Mouse (Mus musculus): ENCODE data around the gene Ephb4. TPM values are rescaled to one million over a fixed set of nuclear protein-coding genes. Genes with fewer than 3 reads are reported as not detected.

Ephb4 gene
- polyA plus RNA-seq (2015; fragmentation: Nextera tagmentation; extraction: Ambion mirVana), result 5.7 and 5.9 TPM in 2 replicates

- peak within 1 kb of the TSS; percentile 74 for H3K9ac ChIP-seq (replicated peaks)
- H3K27ac ChIP-seq (ENCODE audit: low read depth), result peak within 1 kb of the TSS; percentile 87
- DNase-seq (peak; percentile 84), ATAC-seq (peak; percentile 83)
- peaks cover 16% of the 10 kb centered on the region for H3K4me1 ChIP-seq (ENCODE audit: insufficient read depth)
- H3K4me3 ChIP-seq (ENCODE audit: low read depth, low read length), result peak within 1 kb of the TSS; percentile 59
- peaks cover 37% of the 10 kb centered on the region for H3K27me3 ChIP-seq (ENCODE audit: insufficient read depth, low read length)
- H3K36me3 ChIP-seq (replicated peaks; ENCODE audit: insufficient read depth, low read length), result no peaks in the 10 kb centered on the region
- H3K4me2 ChIP-seq (ENCODE audit: low read depth, low read length), result peak within 1 kb of the TSS; percentile 74
- H3K9me3 ChIP-seq (ENCODE audit: low read length), result no peaks in the 10 kb centered on the region
- TF ChIP-seq CTCF (IDR thresholded peaks at IDR 0.05; ENCODE audit: low read depth), result peak; percentile 25; the same call in 1 of the 2 replicates
- TF ChIP-seq EP300 (IDR thresholded peaks at IDR 0.05; ENCODE audit: low read depth), result peak; percentile 48; the same call in 1 of the 2 replicates
- 2% methylated on average over 28 of the region's 32 CpGs for WGBS (ENCODE audit: insufficient replicate concordance)
These were observed at the start of gene Ephb4 for GRCm38 (mm10) chr5:137349384-137350204. Ephb4 (plus strand) TSS chr5:137350109.

- Histone ChIP-seq H3K27ac (ENCODE audit: low read depth) (no peak overlapping the region), H3K27me3 (ENCODE audit: insufficient read depth, low read length) (no peaks in the 10 kb centered on the region), H3K36me3 (replicated peaks; ENCODE audit: insufficient read depth, low read length) (peaks cover 89% of the 10 kb centered on the region), H3K4me1 (ENCODE audit: insufficient read depth) (peaks cover 17% of the 10 kb centered on the region), H3K4me2 (ENCODE audit: low read depth, low read length) (no peak overlapping the region), H3K4me3 (ENCODE audit: low read depth, low read length) (no peak overlapping the region), H3K9ac (replicated peaks) (no peak overlapping the region), H3K9me3 (ENCODE audit: low read length) (no peaks in the 10 kb centered on the region)
- WGBS (ENCODE audit: insufficient replicate concordance), result 77% methylated on average over 16 of the region's 21 CpGs
- DNase-seq, result peak; percentile 51
- peak; percentile 29; the same call in 1 of the 2 replicates for ATAC-seq
- TF ChIP-seq CTCF (IDR thresholded peaks at IDR 0.05; ENCODE audit: low read depth) (no peak), EP300 (IDR thresholded peaks at IDR 0.05; ENCODE audit: low read depth) (no peak)
These were observed 48.7 kb upstream of the Ephb4 start for GRCm38 (mm10) chr5:137301253-137301652.

- Histone ChIP-seq H3K4me1 (ENCODE audit: insufficient read depth) (peaks cover 24% of the 10 kb centered on the region), H3K9ac (replicated peaks) (no peak overlapping the region), H3K27me3 (ENCODE audit: insufficient read depth, low read length) (no peaks in the 10 kb centered on the region), H3K36me3 (replicated peaks; ENCODE audit: insufficient read depth, low read length) (peaks cover 65% of the 10 kb centered on the region), H3K4me3 (ENCODE audit: low read depth, low read length) (no peak overlapping the region), H3K27ac (ENCODE audit: low read depth) (no peak overlapping the region), H3K9me3 (ENCODE audit: low read length) (no peaks in the 10 kb centered on the region), H3K4me2 (ENCODE audit: low read depth, low read length) (no peak overlapping the region)
- 46% methylated on average over 4 of the region's 4 CpGs for WGBS (ENCODE audit: insufficient replicate concordance)
- ATAC-seq (no peak), DNase-seq (no peak)
- no peak for TF ChIP-seq EP300 (IDR thresholded peaks at IDR 0.05; ENCODE audit: low read depth)
- no peak for TF ChIP-seq CTCF (IDR thresholded peaks at IDR 0.05; ENCODE audit: low read depth)
These were observed 46.3 kb upstream of the Ephb4 start for GRCm38 (mm10) chr5:137303609-137304008.

GRCm38 (mm10) chr5:137304165-137304564, 45.7 kb upstream of the Ephb4 start:
- Histone ChIP-seq H3K4me1 (ENCODE audit: insufficient read depth) (peaks cover 24% of the 10 kb centered on the region), H3K36me3 (replicated peaks; ENCODE audit: insufficient read depth, low read length) (peaks cover 63% of the 10 kb centered on the region), H3K4me3 (ENCODE audit: low read depth, low read length) (no peak overlapping the region), H3K9ac (replicated peaks) (no peak overlapping the region), H3K27ac (ENCODE audit: low read depth) (no peak overlapping the region), H3K4me2 (ENCODE audit: low read depth, low read length) (peak overlapping the region; percentile 74; the same call in 1 of the 2 replicates), H3K27me3 (ENCODE audit: insufficient read depth, low read length) (no peaks in the 10 kb centered on the region), H3K9me3 (ENCODE audit: low read length) (no peaks in the 10 kb centered on the region)
- DNase-seq (no peak), ATAC-seq (no peak)
- 69% methylated on average over 3 of the region's 3 CpGs for WGBS (ENCODE audit: insufficient replicate concordance)
- TF ChIP-seq EP300 (IDR thresholded peaks at IDR 0.05; ENCODE audit: low read depth), result no peak

GRCm38 (mm10) chr5:137304816-137305215, 45.1 kb upstream of the Ephb4 start:
- peak overlapping the region; percentile 74 for H3K4me2 ChIP-seq (ENCODE audit: low read depth, low read length)
- H3K9me3 ChIP-seq (ENCODE audit: low read length), result no peaks in the 10 kb centered on the region
- H3K36me3 ChIP-seq (replicated peaks; ENCODE audit: insufficient read depth, low read length), result peaks cover 63% of the 10 kb centered on the region
- DNase-seq, result no peak
- peak overlapping the region; percentile 95 for H3K9ac ChIP-seq (replicated peaks)
- no peaks in the 10 kb centered on the region for H3K27me3 ChIP-seq (ENCODE audit: insufficient read depth, low read length)
- peaks cover 24% of the 10 kb centered on the region for H3K4me1 ChIP-seq (ENCODE audit: insufficient read depth)
- ATAC-seq, result no peak
- no peak for TF ChIP-seq EP300 (IDR thresholded peaks at IDR 0.05; ENCODE audit: low read depth)
- no peak for TF ChIP-seq CTCF (IDR thresholded peaks at IDR 0.05; ENCODE audit: low read depth)
- WGBS (ENCODE audit: insufficient replicate concordance), result 74% methylated on average over 4 of the region's 4 CpGs
- no peak overlapping the region for H3K27ac ChIP-seq (ENCODE audit: low read depth)
- H3K4me3 ChIP-seq (ENCODE audit: low read depth, low read length), result no peak overlapping the region; the same call in 1 of the 2 replicates

- 26% methylated on average over 3 of the region's 3 CpGs for WGBS (ENCODE audit: insufficient replicate concordance)
These were observed 44.1 kb upstream of the Ephb4 start for GRCm38 (mm10) chr5:137305822-137306221.

More at GRCm38 (mm10) chr5:137305822-137306221, 44.1 kb upstream of the Ephb4 start:
- Histone ChIP-seq H3K9me3 (ENCODE audit: low read length) (no peaks in the 10 kb centered on the region), H3K4me2 (ENCODE audit: low read depth, low read length) (peak overlapping the region; percentile 74), H3K36me3 (replicated peaks; ENCODE audit: insufficient read depth, low read length) (peaks cover 59% of the 10 kb centered on the region), H3K27me3 (ENCODE audit: insufficient read depth, low read length) (no peaks in the 10 kb centered on the region), H3K4me3 (ENCODE audit: low read depth, low read length) (peak overlapping the region; percentile 85), H3K4me1 (ENCODE audit: insufficient read depth) (peaks cover 24% of the 10 kb centered on the region), H3K27ac (ENCODE audit: low read depth) (no peak overlapping the region), H3K9ac (replicated peaks) (peak overlapping the region; percentile 95)
- DNase-seq, result peak; percentile 12
- no peak for ATAC-seq
- no peak for TF ChIP-seq EP300 (IDR thresholded peaks at IDR 0.05; ENCODE audit: low read depth)
- TF ChIP-seq CTCF (IDR thresholded peaks at IDR 0.05; ENCODE audit: low read depth), result no peak

Measured in liver, postnatal 0 days (tissue).